Mouse (Mus musculus): ENCODE results near the gene Slc9a7. TPM values are rescaled to one million over a fixed set of nuclear protein-coding genes. Genes with fewer than 3 reads are reported as not detected.

The Slc9a7 gene
- total and polyA plus RNA-seq, 3 experiments: 20.7 to 26.0 (median 21.6) TPM

DNA sequence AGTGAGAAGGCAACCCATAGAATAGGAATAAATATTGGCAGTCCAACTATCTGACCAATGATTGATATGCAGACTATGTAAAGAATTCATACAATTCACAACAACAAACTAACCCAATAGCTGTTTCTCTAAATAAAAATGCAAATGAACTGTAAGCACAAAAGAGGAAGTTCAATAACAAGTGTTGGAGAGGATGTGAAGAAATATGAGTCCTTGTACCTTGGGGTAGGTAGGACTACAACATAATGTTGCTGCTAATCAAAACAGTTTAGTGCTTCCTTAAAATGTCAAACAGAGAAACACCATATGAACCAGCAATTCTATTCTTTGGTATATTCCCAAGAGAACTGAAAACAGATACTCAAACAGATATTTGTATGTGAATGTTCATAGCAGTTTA is 17.8 kb downstream of the Slc9a7 start:
- TF ChIP-seq BHLHE40 (IDR thresholded peaks at IDR 0.05; ENCODE audit: low read depth, low read length): no peak
- Histone ChIP-seq H3K36me3 (replicated peaks in 1 of 2; ENCODE audit: control insufficient read depth in 1 of 2, insufficient read depth in 1 of 2, low read length in 1 of 2) (no peaks in the 10 kb centered on the region), H3K9me3 (replicated peaks; ENCODE audit: low read length) (no peaks in the 10 kb centered on the region), H3K27ac (ENCODE audit: insufficient read depth, low read depth) (no peak overlapping the region), H3K4me3 (replicated peaks in 1 of 3; ENCODE audit: low read depth in 2 of 3, low read length in 2 of 3, poor library complexity in 1 of 3) (no peak overlapping the region), H3K79me2 (replicated peaks; ENCODE audit: control insufficient read depth, extremely low read depth, insufficient read depth, poor library complexity, severe bottlenecking) (peaks cover 14% of the 10 kb centered on the region), H3K4me1 (ENCODE audit: control insufficient read depth in 1 of 2, insufficient read depth in 2 of 2) (peaks cover 0 to 36% of the 10 kb centered on the region in 2 experiments; a peak in 2 of 4 replicates), H3K9ac (ENCODE audit: insufficient read depth, low read depth) (no peak overlapping the region), H3K27me3 (replicated peaks) (no peaks in the 10 kb centered on the region), H3K4me2 (ENCODE audit: insufficient read depth, low read depth, poor library complexity, severe bottlenecking) (no peak overlapping the region)
- DNase-seq (ENCODE audit: extremely low read depth): no peak
- in situ Hi-C loops (cut with MboI; ENCODE audit: low pct_ligation_motif_present, low pct_unique_long_range_greater_than_20kb, low sequenced_read_pairs) (no loop called here), dilution Hi-C loops (cut with MboI; ENCODE audit: extremely low pct_ligation_motif_present, extremely low pct_unique_long_range_greater_than_20kb, low sequenced_read_pairs) (no loop called here)

DNA sequence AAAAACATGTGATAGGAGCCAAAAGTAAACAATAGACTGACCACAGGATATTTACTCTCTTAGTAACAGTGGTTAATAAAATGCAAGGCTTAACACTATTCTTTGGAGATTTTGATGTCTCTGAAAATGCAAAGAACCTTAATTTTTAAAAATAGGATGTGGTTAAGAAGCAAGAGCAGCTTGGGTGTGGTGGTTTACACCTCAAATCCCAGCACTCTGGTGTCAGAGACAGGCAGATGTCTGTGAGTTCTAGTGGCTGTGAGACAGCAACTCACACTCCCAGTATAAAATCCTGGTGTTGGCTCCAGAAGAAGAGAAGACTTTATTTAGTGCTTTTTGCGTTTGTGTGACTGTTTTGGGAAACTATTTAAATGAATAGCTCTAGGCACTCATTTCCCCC is 19.6 kb downstream of the Slc9a7 start:
- no peak overlapping the region for H3K4me2 ChIP-seq (ENCODE audit: insufficient read depth, low read depth, poor library complexity, severe bottlenecking)
- H3K4me1 ChIP-seq (ENCODE audit: control insufficient read depth in 1 of 2, insufficient read depth in 2 of 2): peaks cover 0 to 36% of the 10 kb centered on the region in 2 experiments; a peak in 2 of 4 replicates
- TF ChIP-seq KAT2A (IDR thresholded peaks at IDR 0.05; ENCODE audit: insufficient replicate concordance, low read length) (no peak), E2F4 (IDR thresholded peaks at IDR 0.05; ENCODE audit: insufficient replicate concordance, low read depth, low read length) (no peak), UBTF (IDR thresholded peaks at IDR 0.05; ENCODE audit: low read depth, low read length) (no peak), CHD1 (IDR thresholded peaks at IDR 0.05; ENCODE audit: low read depth, low read length) (no peak), MXI1 (IDR thresholded peaks at IDR 0.05; ENCODE audit: low read depth, low read length) (no peak), ETS1 (conservative IDR thresholded peaks at IDR 0.05; ENCODE audit: low read depth, low read length) (no peak), PAX5 (IDR thresholded peaks at IDR 0.05; ENCODE audit: low read length) (no peak), MAX (IDR thresholded peaks at IDR 0.05; ENCODE audit: low read length) (no peak), JUND (conservative IDR thresholded peaks at IDR 0.05; ENCODE audit: low read depth, low read length) (no peak), CTCF (conservative IDR thresholded peaks at IDR 0.05 in 1 of 2, IDR thresholded peaks at IDR 0.05 in 1 of 2; ENCODE audit: low read depth in 2 of 2, low read length in 2 of 2) (no peak), HCFC1 (IDR thresholded peaks at IDR 0.05; ENCODE audit: low read depth, low read length) (no peak), MYC (IDR thresholded peaks at IDR 0.05; ENCODE audit: low read depth, low read length) (no peak), MAZ (IDR thresholded peaks at IDR 0.05; ENCODE audit: low read depth, low read length) (no peak), RAD21 (IDR thresholded peaks at IDR 0.05; ENCODE audit: low read depth, low read length) (no peak), ZC3H11A (IDR thresholded peaks at IDR 0.05; ENCODE audit: low read depth, low read length) (no peak), MEF2A (IDR thresholded peaks at IDR 0.05; ENCODE audit: borderline replicate concordance, low read depth, low read length) (no peak), TBP (conservative IDR thresholded peaks at IDR 0.05; ENCODE audit: low read depth, low read length) (no peak), ZNF384 (IDR thresholded peaks at IDR 0.05; ENCODE audit: low read depth, low read length) (no peak), IRF4 (IDR thresholded peaks at IDR 0.05; ENCODE audit: low read depth, low read length) (no peak), MAFK (IDR thresholded peaks at IDR 0.05; ENCODE audit: insufficient replicate concordance, low read length) (no peak)
- H3K4me3 ChIP-seq (replicated peaks in 1 of 3; ENCODE audit: low read depth in 2 of 3, low read length in 2 of 3, poor library complexity in 1 of 3): no peak overlapping the region
- no peaks in the 10 kb centered on the region for H3K27me3 ChIP-seq (replicated peaks)
- DNase-seq (ENCODE audit: extremely low read depth): no peak
- no peak overlapping the region for H3K27ac ChIP-seq (ENCODE audit: insufficient read depth, low read depth)
- no peaks in the 10 kb centered on the region for H3K36me3 ChIP-seq (replicated peaks in 1 of 2; ENCODE audit: control insufficient read depth in 1 of 2, insufficient read depth in 1 of 2, low read length in 1 of 2)
- no peaks in the 10 kb centered on the region for H3K9me3 ChIP-seq (replicated peaks; ENCODE audit: low read length)
- H3K9ac ChIP-seq (ENCODE audit: insufficient read depth, low read depth): no peak overlapping the region
- in situ Hi-C loops (cut with MboI; ENCODE audit: low pct_ligation_motif_present, low pct_unique_long_range_greater_than_20kb, low sequenced_read_pairs): no loop called here
- H3K79me2 ChIP-seq (replicated peaks; ENCODE audit: control insufficient read depth, extremely low read depth, insufficient read depth, poor library complexity, severe bottlenecking): peaks cover 9% of the 10 kb centered on the region
- dilution Hi-C loops (cut with MboI; ENCODE audit: extremely low pct_ligation_motif_present, extremely low pct_unique_long_range_greater_than_20kb, low sequenced_read_pairs): no loop called here
